In genomic region chr10:122765992-122766391, GRCm38 (mm10) we compare ENCODE assay signal across 27 mouse cellular contexts.
DNase-seq lines count a peak whose midpoint lies in the region; ATAC-seq and TF ChIP-seq lines count a peak whose summit lies in the region.
"Had no signal": no experiment of that assay in that cellular context is flagged by ENCODE, and none has a peak within 500 bp of the region (broad histone marks: within the 10 kb centered on the region; RNA-seq: fewer than 3 reads in every experiment).

No protein-coding gene starts in this region.

- TF ChIP-seq CTCF in gastrocnemius, adult 2 months (IDR thresholded peaks at IDR 0.05) = no peak

- no peaks in the 10 kb centered on the region for H3K36me3 ChIP-seq in heart, embryonic 14.5 days (ENCODE audit: control insufficient read depth, insufficient read depth, low read length)
- H3K36me3 ChIP-seq in kidney, embryonic 15.5 days = no peaks in the 10 kb centered on the region
- no peaks in the 10 kb centered on the region for H3K36me3 ChIP-seq in kidney, embryonic 16.5 days (ENCODE audit: insufficient read depth, low read length)
- no peaks in the 10 kb centered on the region for H3K36me3 ChIP-seq in myocyte (ENCODE audit: control insufficient read depth, insufficient read depth)
- H3K36me3 ChIP-seq: embryonic facial prominence, embryonic 13.5 days; forebrain, embryonic 12.5 days; hindbrain, embryonic 10.5 days; hindbrain, embryonic 15.5 days; midbrain, embryonic 15.5 days; stomach, embryonic 15.5 days had no signal

- peak overlapping the region; percentile 12; the same call in 1 of the 2 replicates for H3K9ac ChIP-seq in heart, embryonic 14.5 days (ENCODE audit: low read length)
- H3K9ac ChIP-seq in kidney, embryonic 15.5 days = no peak overlapping the region
- H3K9ac ChIP-seq in kidney, embryonic 16.5 days (replicated peaks; ENCODE audit: low read length) = no peak overlapping the region
- H3K9ac ChIP-seq: embryonic facial prominence, embryonic 13.5 days; forebrain, embryonic 12.5 days; forebrain, postnatal 0 days; hindbrain, embryonic 15.5 days; liver, embryonic 14.5 days; midbrain, embryonic 15.5 days; stomach, embryonic 15.5 days had no signal

- WGBS in heart, embryonic 14.5 days = 26% methylated on average over 8 of the region's 8 CpGs
- WGBS in kidney, embryonic 15.5 days = 40% methylated on average over 8 of the region's 8 CpGs
- 27% methylated on average over 8 of the region's 8 CpGs for WGBS in kidney, embryonic 16.5 days

- H3K27ac ChIP-seq in gastrocnemius, adult 2 months = peak overlapping the region; percentile 72
- H3K27ac ChIP-seq in heart, embryonic 14.5 days (replicated peaks in 1 of 2; ENCODE audit: control insufficient read depth in 1 of 2, insufficient read depth in 1 of 2, low read depth in 2 of 2, low read length in 2 of 2) = peak overlapping the region; percentile 27 to 57; a peak in 3 of 4 replicates
- H3K27ac ChIP-seq in kidney, embryonic 15.5 days = 0 out of 2 replicates have a peak overlapping the region, but pooled peaks have one; percentile 30
- no peak overlapping the region for H3K27ac ChIP-seq in kidney, embryonic 16.5 days (ENCODE audit: low read length)
- H3K27ac ChIP-seq: embryonic facial prominence, embryonic 13.5 days; forebrain, embryonic 12.5 days; hindbrain, embryonic 10.5 days; hindbrain, embryonic 15.5 days; liver, embryonic 14.5 days; midbrain, embryonic 15.5 days; stomach, embryonic 15.5 days had no signal

- no peaks in the 10 kb centered on the region for H3K79me2 ChIP-seq in myocyte (ENCODE audit: control insufficient read depth, insufficient read depth)

- TF ChIP-seq POLR2A in myocyte (IDR thresholded peaks at IDR 0.05; ENCODE audit: insufficient read length, low read depth) = no peak

- no peaks in the 10 kb centered on the region for H3K9me3 ChIP-seq in heart, embryonic 14.5 days (ENCODE audit: control insufficient read depth, low read length)
- no peaks in the 10 kb centered on the region for H3K9me3 ChIP-seq in kidney, embryonic 15.5 days (replicated peaks)
- H3K9me3 ChIP-seq in kidney, embryonic 16.5 days (ENCODE audit: low read length) = no peaks in the 10 kb centered on the region
- H3K9me3 ChIP-seq: embryonic facial prominence, embryonic 13.5 days; forebrain, embryonic 12.5 days; hindbrain, embryonic 10.5 days; hindbrain, embryonic 15.5 days; midbrain, embryonic 15.5 days; stomach, embryonic 15.5 days had no signal

- ATAC-seq in heart, embryonic 14.5 days (ENCODE audit: insufficient number of reproducible peaks, insufficient read depth, low FRiP score, low read depth) = no peak
- no peak for ATAC-seq in kidney, embryonic 15.5 days (replicated peaks; ENCODE audit: low FRiP score)
- no peak for ATAC-seq in kidney, embryonic 16.5 days (ENCODE audit: low FRiP score, low TSS enrichment)
- ATAC-seq: forebrain, postnatal 0 days; inflammation-experienced regulatory T-cells, adult 6 months; midbrain, embryonic 15.5 days; Patski had no signal

- no peaks in the 10 kb centered on the region for H3K27me3 ChIP-seq in heart, embryonic 14.5 days (ENCODE audit: control insufficient read depth, insufficient read depth, low read length)
- H3K27me3 ChIP-seq in kidney, embryonic 15.5 days = no peaks in the 10 kb centered on the region
- no peaks in the 10 kb centered on the region for H3K27me3 ChIP-seq in kidney, embryonic 16.5 days (ENCODE audit: insufficient read depth, low read length)
- peaks cover 6% of the 10 kb centered on the region for H3K27me3 ChIP-seq in myocyte (ENCODE audit: control insufficient read depth, insufficient read depth, insufficient read length)
- H3K27me3 ChIP-seq: embryonic facial prominence, embryonic 13.5 days; hindbrain, embryonic 15.5 days; midbrain, embryonic 15.5 days; Patski; stomach, embryonic 15.5 days had no signal

- peaks cover 13 to 43% of the 10 kb centered on the region in 2 experiments for H3K4me1 ChIP-seq in heart, embryonic 14.5 days (ENCODE audit: control insufficient read depth in 2 of 2, insufficient read depth in 2 of 2, low read length in 2 of 2)
- peaks cover 62% of the 10 kb centered on the region for H3K4me1 ChIP-seq in kidney, embryonic 15.5 days
- peaks cover 68% of the 10 kb centered on the region for H3K4me1 ChIP-seq in kidney, embryonic 16.5 days (ENCODE audit: insufficient read depth, low read length)

- H3K4me3 ChIP-seq in gastrocnemius, adult 2 months = no peak overlapping the region
- H3K4me3 ChIP-seq in heart, embryonic 14.5 days (ENCODE audit: control insufficient read depth in 1 of 2, insufficient read depth in 1 of 2, low read depth in 1 of 2, low read length in 2 of 2) = no peak overlapping the region
- H3K4me3 ChIP-seq in kidney, embryonic 15.5 days (replicated peaks) = no peak overlapping the region
- no peak overlapping the region for H3K4me3 ChIP-seq in kidney, embryonic 16.5 days (ENCODE audit: low read length)
- no peak overlapping the region for H3K4me3 ChIP-seq in myocyte
- H3K4me3 ChIP-seq: embryonic facial prominence, embryonic 13.5 days; forebrain, embryonic 12.5 days; hindbrain, embryonic 10.5 days; hindbrain, embryonic 15.5 days; midbrain, embryonic 15.5 days; stomach, embryonic 15.5 days had no signal

- H3ac ChIP-seq in myocyte (ENCODE audit: control insufficient read depth, insufficient read length) = no peak overlapping the region

- intact Hi-C loops in gastrocnemius, adult 2 months (cut with DNase I) = no loop called here
- intact Hi-C loops in gastrocnemius, postnatal 14 days (cut with DNase I; ENCODE audit: low total_unique reads) = no loop called here

- no peak overlapping the region; the same call in 1 of the 2 replicates for H3K4me2 ChIP-seq in heart, embryonic 14.5 days (ENCODE audit: low read length)
- no peak overlapping the region for H3K4me2 ChIP-seq in kidney, embryonic 15.5 days
- H3K4me2 ChIP-seq in kidney, embryonic 16.5 days (replicated peaks; ENCODE audit: low read depth, low read length) = no peak overlapping the region
- no peak overlapping the region for H3K4me2 ChIP-seq in myocyte (ENCODE audit: low read depth)
- H3K4me2 ChIP-seq: embryonic facial prominence, embryonic 13.5 days; forebrain, embryonic 12.5 days; hindbrain, embryonic 15.5 days; midbrain, embryonic 15.5 days; stomach, embryonic 15.5 days had no signal

- no peak for DNase-seq in gastrocnemius, adult 2 months
- no peak for DNase-seq in gastrocnemius, postnatal 14 days
- DNase-seq in heart, adult 9 months (ENCODE audit: low spot score in 2 of 2) = no peak
- DNase-seq: adrenal gland, postnatal 10 days; cerebellum, adult 11 months; cerebellum, adult 9-10 months; cerebellum, postnatal 36 days; forebrain, postnatal 0 days; gastrocnemius, postnatal 25 days; kidney, adult 11 months; kidney, postnatal 14 days; liver; lung, postnatal 10 days; right cerebral cortex, postnatal 25 days had no signal

TF ChIP-seq in myocyte, 11 proteins besides CTCF, POLR2A, EP300 and RAD21:
- no peak for TF ChIP-seq POLR2AphosphoS2 (IDR thresholded peaks at IDR 0.05; ENCODE audit: insufficient read length, low read depth)
- no peak for TF ChIP-seq SRF (IDR thresholded peaks at IDR 0.05; ENCODE audit: control insufficient read depth, insufficient read length, low read depth)
- no peak for TF ChIP-seq CEBPB (IDR thresholded peaks at IDR 0.05; ENCODE audit: insufficient read depth, poor library complexity, severe bottlenecking)
- TF ChIP-seq TCF3 (IDR thresholded peaks at IDR 0.05; ENCODE audit: insufficient read length, low read depth) = no peak
- no peak for TF ChIP-seq USF1 (IDR thresholded peaks at IDR 0.05; ENCODE audit: low read depth)
- no peak for TF ChIP-seq MYOG (IDR thresholded peaks at IDR 0.05; ENCODE audit: control insufficient read depth in 1 of 3, insufficient read depth in 1 of 3, insufficient read length in 2 of 3, low read depth in 2 of 3)
- TF ChIP-seq REST (IDR thresholded peaks at IDR 0.05; ENCODE audit: insufficient read depth, insufficient read length) = peak; percentile 19
